Mouse (Mus musculus) brain, embryonic 14.5 days (tissue): ENCODE measurements around the gene Ddr2. TPM values are rescaled to one million over a fixed set of nuclear protein-coding genes. Genes with fewer than 3 reads are reported as not detected.

Experiments used
- DNase-seq: peaks from one replicate; pipeline ENCODE4 v3.0.0-alpha.2; 2011; ENCODE audit warnings: low read depth
- CTCF ChIP-seq: fragments of 200-500 bp; IDR thresholded peaks from 2 replicates; pipeline ENCODE4 v1.5.1; 2012; ENCODE audit warnings: inconsistent platforms, mild to moderate bottlenecking, moderate library complexity, borderline replicate concordance; ENCODE audit not compliant: insufficient read depth, insufficient read length; ENCODE audit errors: extremely low read depth
- POLR2A ChIP-seq: fragments of 200-500 bp; IDR thresholded peaks from 2 replicates; pipeline ENCODE4 v1.6.1; 2012; ENCODE audit warnings: mild to moderate bottlenecking, inconsistent platforms, borderline replicate concordance; ENCODE audit not compliant: poor library complexity, insufficient read depth, insufficient read length, severe bottlenecking; ENCODE audit errors: extremely low read depth
- polyA plus RNA-seq: library from polyadenylated mRNA; depleted of rRNA; stranded (reverse); fragments of >200 nt; gene quantifications from 2 replicates; pipeline ENCODE4 v1.2.3, GENCODE M21; 2012

Gene Ddr2
- polyA plus RNA-seq, 1 experiment: 8.2 TPM

GRCm38 (mm10) chr1:170058051-170058450 lies 52.5 kb downstream of the Ddr2 start:
- DNase-seq: no peak
- no peak for TF ChIP-seq CTCF
- TF ChIP-seq POLR2A: no peak

- no peak for TF ChIP-seq POLR2A
- no peak for TF ChIP-seq CTCF
- DNase-seq: no peak
These were observed 53.0 kb downstream of the Ddr2 start for GRCm38 (mm10) chr1:170057607-170058006.

- no peak for TF ChIP-seq CTCF
- no peak for TF ChIP-seq POLR2A
- DNase-seq: no peak
These were observed 53.6 kb downstream of the Ddr2 start for GRCm38 (mm10) chr1:170056921-170057320.

DNA sequence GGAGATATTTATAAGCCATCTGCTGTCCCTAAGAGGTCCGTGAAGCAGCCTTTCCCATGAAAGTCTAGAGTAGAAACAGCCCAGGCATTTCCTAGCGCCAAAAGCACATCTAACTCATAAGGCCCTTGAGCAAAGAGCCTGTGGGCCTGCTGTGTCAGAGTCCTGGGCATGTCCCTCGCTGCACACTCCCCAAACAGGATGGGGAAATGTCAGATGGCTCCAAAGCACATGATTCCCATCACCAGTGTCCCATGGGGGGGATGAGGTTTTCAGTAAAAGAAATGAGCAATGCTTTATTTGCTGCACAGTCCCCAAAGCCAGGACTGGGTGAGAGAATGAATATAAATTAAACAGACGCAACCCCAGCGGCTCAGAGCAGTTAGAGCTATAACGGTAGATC lies 54.3 kb downstream of the Ddr2 start:
- TF ChIP-seq CTCF (no peak), POLR2A (no peak)
- peak; percentile 9 for DNase-seq

DNA sequence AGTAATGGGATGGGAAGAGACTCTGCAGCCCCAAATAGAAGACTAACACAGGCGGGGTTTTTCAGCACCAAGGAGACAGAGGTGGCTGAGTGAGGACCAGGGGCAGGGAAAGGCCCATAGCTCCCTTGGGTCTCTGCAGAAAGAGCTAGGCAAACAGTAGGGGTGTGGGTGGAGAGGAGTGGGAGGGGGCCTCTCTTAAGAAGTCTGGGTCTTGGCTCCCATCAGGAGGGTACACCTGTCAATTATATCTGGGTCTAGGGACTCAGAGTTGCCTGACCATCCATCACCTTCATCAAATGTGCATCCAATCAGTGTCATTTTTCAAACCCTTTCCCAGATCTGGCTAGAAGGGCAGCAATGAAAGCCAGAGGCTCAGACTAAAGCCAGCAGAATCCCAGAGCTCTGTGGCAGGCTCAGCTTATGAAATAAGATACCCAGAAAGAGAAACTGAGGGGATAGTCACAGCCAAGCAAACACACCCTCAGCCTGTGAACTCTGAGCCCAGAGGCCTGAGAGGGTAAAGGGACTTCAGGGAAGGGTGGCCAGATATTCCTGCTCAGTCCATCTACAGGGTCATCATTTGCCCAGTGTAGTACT lies 58.0 kb downstream of the Ddr2 start:
- no peak for TF ChIP-seq POLR2A
- TF ChIP-seq CTCF: no peak

DNA sequence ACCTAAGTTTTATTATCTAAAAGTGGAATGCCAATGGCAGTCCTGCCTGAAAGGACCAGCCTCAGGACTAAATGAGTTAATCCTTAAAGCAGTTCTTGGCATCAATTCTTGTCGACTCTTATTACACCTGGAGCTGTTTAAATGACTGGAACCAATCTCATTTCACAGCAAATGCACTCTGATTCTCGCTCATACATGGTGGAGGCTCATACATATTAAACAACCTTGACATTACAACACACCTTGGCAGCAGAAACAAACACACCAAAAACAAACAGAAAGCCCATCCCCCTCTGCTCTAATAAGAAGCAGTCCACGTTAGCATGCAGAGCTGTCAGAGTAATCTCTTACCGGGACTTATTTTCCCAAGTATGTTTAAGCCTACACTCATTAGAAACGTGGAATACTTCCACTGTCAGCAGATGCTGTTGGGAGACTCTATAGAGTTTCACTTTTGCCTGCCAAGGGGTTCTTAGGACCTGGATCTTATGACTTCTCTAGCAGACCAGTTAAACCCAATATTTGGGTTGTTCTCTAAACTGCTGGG lies 58.9 kb downstream of the Ddr2 start:
- TF ChIP-seq CTCF (no peak), POLR2A (no peak)
- DNase-seq: peak; percentile 46

More for the DNA sequence above, 58.0 kb downstream of the Ddr2 start:
- no peak for DNase-seq

DNA sequence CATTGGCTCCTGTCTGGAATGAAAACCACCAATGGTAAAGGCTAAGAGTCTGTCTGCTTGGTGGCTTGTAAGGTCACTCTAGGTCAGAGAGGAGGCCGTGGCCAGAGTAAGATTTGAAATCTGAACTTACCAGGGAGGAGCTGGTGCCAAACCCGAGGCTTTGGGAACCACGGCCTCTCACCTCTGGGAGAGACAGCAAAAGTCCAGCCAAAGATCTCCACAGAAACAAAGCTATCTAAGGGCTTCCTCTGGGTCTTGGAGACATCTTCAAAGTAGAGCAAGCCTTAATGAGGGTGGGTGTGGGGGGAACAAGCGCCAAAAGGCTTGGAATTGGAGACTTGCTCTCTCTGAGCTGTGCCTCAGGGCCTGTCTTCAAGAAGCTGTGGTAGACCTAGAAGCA lies 62.1 kb downstream of the Ddr2 start:
- TF ChIP-seq POLR2A (no peak), CTCF (no peak)

GRCm38 (mm10) chr1:170044726-170045471 lies 65.7 kb downstream of the Ddr2 start:
- TF ChIP-seq POLR2A: no peak
- TF ChIP-seq CTCF: no peak
- DNase-seq: no peak

More for the DNA sequence above, 62.1 kb downstream of the Ddr2 start:
- no peak for DNase-seq

DNA sequence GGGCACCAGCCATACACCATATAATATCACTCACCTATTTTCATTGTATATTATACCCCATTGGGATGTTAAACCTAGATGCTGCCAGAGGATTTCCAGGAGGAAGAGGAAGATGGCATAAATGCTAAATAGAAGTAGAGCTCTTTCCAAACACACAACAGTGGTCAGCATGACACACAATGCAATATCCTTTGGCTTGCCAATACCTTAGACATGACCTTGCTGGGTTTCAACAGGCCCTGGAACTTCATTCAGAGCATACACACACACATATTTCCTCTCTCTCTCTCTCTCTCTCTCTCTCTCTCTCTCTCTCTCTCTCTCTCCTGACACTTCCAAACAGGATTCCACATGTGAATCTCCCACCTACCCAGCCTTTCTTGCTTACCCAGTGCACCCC lies 66.8 kb downstream of the Ddr2 start:
- no peak for DNase-seq
- TF ChIP-seq POLR2A (no peak), CTCF (no peak)

- no peak for DNase-seq
These were observed 67.6 kb downstream of the Ddr2 start for GRCm38 (mm10) chr1:170042996-170043395.

GRCm38 (mm10) chr1:170039402-170039801 lies 71.2 kb downstream of the Ddr2 start:
- no peak for TF ChIP-seq CTCF
- no peak for TF ChIP-seq POLR2A

More at GRCm38 (mm10) chr1:170042996-170043395, 67.6 kb downstream of the Ddr2 start:
- TF ChIP-seq CTCF (no peak), POLR2A (no peak)

More at GRCm38 (mm10) chr1:170039402-170039801, 71.2 kb downstream of the Ddr2 start:
- no peak for DNase-seq
